ENCODE assay signal across 8 mouse cellular contexts in the genomic region with DNA sequence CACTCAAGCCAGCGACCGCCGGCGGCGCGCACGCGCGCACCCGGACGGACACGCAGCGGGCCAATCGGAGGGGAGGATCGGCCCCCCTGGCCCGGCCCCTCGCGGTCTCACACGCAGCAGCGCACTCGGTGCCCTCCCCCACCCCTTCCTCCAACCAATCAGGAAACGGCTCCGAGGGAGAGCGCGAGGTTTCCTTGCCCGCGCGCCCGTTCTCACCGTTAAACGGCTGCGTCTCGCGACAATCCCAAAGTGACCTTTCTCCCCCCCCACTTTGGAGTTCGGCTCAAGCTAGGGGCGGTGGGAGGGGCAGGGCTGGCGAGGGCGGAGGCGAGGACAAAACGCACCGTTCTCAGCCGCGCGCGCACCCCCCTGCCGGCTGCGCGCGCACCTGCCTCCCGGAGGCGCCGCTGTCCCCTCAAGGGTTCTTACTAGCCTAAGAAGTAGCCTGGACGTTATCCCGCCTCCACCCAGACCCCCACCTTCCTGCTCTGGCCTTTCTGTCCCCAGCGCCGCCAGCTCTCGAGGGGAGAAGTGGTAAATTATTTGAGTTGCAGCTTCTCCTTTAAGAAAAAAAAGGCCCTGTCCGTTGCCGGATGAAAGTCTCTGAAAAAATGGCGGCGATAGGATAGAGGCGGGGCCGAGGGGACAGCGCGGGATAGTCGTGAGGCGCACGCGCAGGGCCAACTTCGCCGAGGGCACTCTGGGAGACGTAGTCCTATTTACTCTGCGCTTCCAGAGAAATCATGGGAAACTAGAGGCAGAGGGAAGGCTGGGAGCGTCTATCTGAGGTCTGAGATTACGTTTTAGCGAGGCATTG. TPM values are rescaled to one million over a fixed set of nuclear protein-coding genes. Genes with fewer than 3 reads are reported as not detected.
DNase-seq lines count a peak whose midpoint lies in the region; ATAC-seq and TF ChIP-seq lines count a peak whose summit lies in the region.

A gene (minus strand): TSS at position 616 of the 817 bp plus-strand sequence.
A gene (plus strand): TSS at position 683 of the 817 bp plus-strand sequence.

- no peaks in the 10 kb centered on the region for H3K79me2 ChIP-seq in heart, adult 2 months (replicated peaks; ENCODE audit: control insufficient read depth, insufficient read depth, low read length)

- peak within 1 kb of the TSS; percentile 69 for H3K4me2 ChIP-seq in embryonic facial prominence, embryonic 14.5 days (ENCODE audit: low read depth, low read length)
- H3K4me2 ChIP-seq in limb, embryonic 13.5 days (replicated peaks), result peak within 1 kb of the TSS; percentile 73
- peak within 1 kb of the TSS; percentile 74 for H3K4me2 ChIP-seq in midbrain, embryonic 16.5 days (ENCODE audit: low read length)

- TF ChIP-seq EP300 in heart, adult 2 months (IDR thresholded peaks at IDR 0.05; ENCODE audit: insufficient read depth, low read depth, low read length), result peak; percentile 51; the same call in 1 of the 2 replicates

- peak within 1 kb of the TSS; percentile 100 for H3K27ac ChIP-seq in embryonic facial prominence, embryonic 14.5 days (replicated peaks; ENCODE audit: low read depth, low read length)
- peak within 1 kb of the TSS; percentile 99 for H3K27ac ChIP-seq in heart, adult 2 months
- H3K27ac ChIP-seq in limb, embryonic 13.5 days, result peak within 1 kb of the TSS; percentile 100
- H3K27ac ChIP-seq in midbrain, embryonic 16.5 days (ENCODE audit: low read length), result peak within 1 kb of the TSS; percentile 98

- H3K27me3 ChIP-seq in embryonic facial prominence, embryonic 14.5 days (replicated peaks; ENCODE audit: control insufficient read depth, insufficient read depth, low read length), result no peaks in the 10 kb centered on the region
- H3K27me3 ChIP-seq in heart, adult 2 months (ENCODE audit: control insufficient read depth, insufficient read depth, low read length), result no peaks in the 10 kb centered on the region
- H3K27me3 ChIP-seq in limb, embryonic 13.5 days, result no peaks in the 10 kb centered on the region
- H3K27me3 ChIP-seq in midbrain, embryonic 16.5 days (ENCODE audit: control insufficient read depth, insufficient read depth, low read depth, low read length), result no peaks in the 10 kb centered on the region

- peaks cover 11% of the 10 kb centered on the region; the same call in 1 of the 2 replicates for H3K4me1 ChIP-seq in embryonic facial prominence, embryonic 14.5 days (ENCODE audit: control insufficient read depth, insufficient read depth, low read length)
- H3K4me1 ChIP-seq in heart, adult 2 months (ENCODE audit: control insufficient read depth, insufficient read depth, low read length), result peaks cover 4% of the 10 kb centered on the region
- H3K4me1 ChIP-seq in limb, embryonic 13.5 days, result peaks cover 10% of the 10 kb centered on the region; the same call in 1 of the 2 replicates
- H3K4me1 ChIP-seq in midbrain, embryonic 16.5 days (ENCODE audit: control insufficient read depth, insufficient read depth, low read length), result peaks cover 15% of the 10 kb centered on the region

- peak; percentile 99 for DNase-seq in 3T3-L1 (ENCODE audit: low read depth, low spot score)
- peak; percentile 92 to 95 for DNase-seq in adrenal gland, postnatal 4 days (ENCODE audit: low spot score in 2 of 2)
- DNase-seq in embryonic facial prominence, embryonic 14.5 days (ENCODE audit: low spot score), result peak; percentile 100
- DNase-seq in heart, adult 2 months, result peak; percentile 93 to 98
- peak; percentile 97 to 99 for DNase-seq in kidney, adult 8-10 months
- DNase-seq in spleen, postnatal 10 days (ENCODE audit: low spot score in 2 of 2), result peak; percentile 94 to 96

- intact Hi-C loops in heart, adult 2 months (cut with DNase I), result loop anchor here (2.0 to 10.0 kb wide), 5 partner anchors 73 to 1799 kb away; a partner anchor contains a TSS

- H3K36me3 ChIP-seq in embryonic facial prominence, embryonic 14.5 days (ENCODE audit: control insufficient read depth, insufficient read depth, low read length), result no peaks in the 10 kb centered on the region
- peaks cover 10% of the 10 kb centered on the region for H3K36me3 ChIP-seq in heart, adult 2 months (ENCODE audit: control insufficient read depth, insufficient read depth, low read length)
- no peaks in the 10 kb centered on the region for H3K36me3 ChIP-seq in limb, embryonic 13.5 days
- H3K36me3 ChIP-seq in midbrain, embryonic 16.5 days (ENCODE audit: control insufficient read depth, insufficient read depth, low read length), result no peaks in the 10 kb centered on the region

- WGBS in embryonic facial prominence, embryonic 14.5 days, result under 1% methylated on average over 34 of the region's 76 CpGs
- under 1% methylated on average over 61 of the region's 76 CpGs for WGBS in heart, adult 2 months
- WGBS in limb, embryonic 13.5 days, result under 1% methylated on average over 64 of the region's 76 CpGs
- under 1% methylated on average over 55 of the region's 76 CpGs for WGBS in midbrain, embryonic 16.5 days

- peak; percentile 96 for ATAC-seq in embryonic facial prominence, embryonic 14.5 days (ENCODE audit: low read depth)
- peak; percentile 95 for ATAC-seq in limb, embryonic 13.5 days (ENCODE audit: low FRiP score, low read depth)
- ATAC-seq in midbrain, embryonic 16.5 days, result peak; percentile 97

- H3K9me3 ChIP-seq in embryonic facial prominence, embryonic 14.5 days (ENCODE audit: control insufficient read depth, low read length), result no peaks in the 10 kb centered on the region
- no peaks in the 10 kb centered on the region for H3K9me3 ChIP-seq in limb, embryonic 13.5 days
- H3K9me3 ChIP-seq in midbrain, embryonic 16.5 days (replicated peaks; ENCODE audit: control insufficient read depth, low read length, poor library complexity, severe bottlenecking), result no peaks in the 10 kb centered on the region

- H3K9ac ChIP-seq in embryonic facial prominence, embryonic 14.5 days (ENCODE audit: low read depth, low read length), result peak within 1 kb of the TSS; percentile 99
- H3K9ac ChIP-seq in heart, adult 2 months (ENCODE audit: low read depth, low read length), result peak within 1 kb of the TSS; percentile 90
- peak within 1 kb of the TSS; percentile 98 for H3K9ac ChIP-seq in limb, embryonic 13.5 days
- peak within 1 kb of the TSS; percentile 97 for H3K9ac ChIP-seq in midbrain, embryonic 16.5 days (ENCODE audit: low read depth, low read length)

- peak; percentile 73 for TF ChIP-seq POLR2A in heart, adult 2 months (IDR thresholded peaks at IDR 0.05; ENCODE audit: insufficient read depth, low read depth, low read length)

- peak within 1 kb of the TSS; percentile 94 for H3K4me3 ChIP-seq in embryonic facial prominence, embryonic 14.5 days (ENCODE audit: low read depth, low read length)
- H3K4me3 ChIP-seq in heart, adult 2 months, result peak within 1 kb of the TSS; percentile 83
- peak within 1 kb of the TSS; percentile 92 for H3K4me3 ChIP-seq in limb, embryonic 13.5 days
- H3K4me3 ChIP-seq in midbrain, embryonic 16.5 days (ENCODE audit: low read depth, low read length), result peak within 1 kb of the TSS; percentile 95

- TF ChIP-seq CTCF in heart, adult 2 months (IDR thresholded peaks at IDR 0.05), result peak; percentile 32

RNA-seq across cellular contexts. Expression of the first gene that starts in this region (rescaled TPM):
- total RNA-seq in adrenal gland, postnatal 4 days (2021), result 10 to 100 TPM; 88.5 to 90.4 TPM
- 8.9 and 10.1 TPM in 2 replicates for polyA plus RNA-seq in embryonic facial prominence, embryonic 14.5 days (2014; fragmentation: Nextera tagmentation; extraction: Ambion mirVana)
- 10 to 100 TPM; 71.9 to 84.5 TPM for total RNA-seq in heart, adult 2 months (2021)
- polyA plus RNA-seq in heart, adult 2 months (2012; rRNA removed), result 17.4 and 36.6 TPM in 2 replicates
- 13.5 and 13.8 TPM in 2 replicates for polyA plus RNA-seq in limb, embryonic 13.5 days (2015; fragmentation: Nextera tagmentation; extraction: Ambion mirVana)
- polyA plus RNA-seq in midbrain, embryonic 16.5 days (2015; fragmentation: Nextera tagmentation; extraction: Ambion mirVana), result 11.0 and 12.0 TPM in 2 replicates

RNA-seq across cellular contexts. Expression of the second gene that starts in this region (rescaled TPM):
- 1 to 10 TPM; 1.7 to 2.1 TPM for total RNA-seq in adrenal gland, postnatal 4 days (2021)
- polyA plus RNA-seq in embryonic facial prominence, embryonic 14.5 days (2014; fragmentation: Nextera tagmentation; extraction: Ambion mirVana), result 4.2 and 4.6 TPM in 2 replicates
- total RNA-seq in heart, adult 2 months (2021), result under 1 TPM; 0.91 to 0.97 TPM
- polyA plus RNA-seq in heart, adult 2 months (2012; rRNA removed), result 1.1 and 1.3 TPM in 2 replicates
- polyA plus RNA-seq in limb, embryonic 13.5 days (2015; fragmentation: Nextera tagmentation; extraction: Ambion mirVana), result 1.3 and 1.7 TPM in 2 replicates
- polyA plus RNA-seq in midbrain, embryonic 16.5 days (2015; fragmentation: Nextera tagmentation; extraction: Ambion mirVana), result 0.63 and 0.85 TPM in 2 replicates

Comparison
In these comparisons a context has a peak if more than half of its experiments do, and no peak if none do; other contexts are left out.
1. Peak in every context shown above with its lines: DNase-seq, ATAC-seq, H3K4me3 ChIP-seq and H3K27ac ChIP-seq.